Mouse (Mus musculus): ENCODE data around the gene Cntnap4.

Gene Cntnap4

GRCm38 (mm10) chr8:112569471-112570141, at the start of gene Cntnap4:
TSS of gene Cntnap4 (plus strand) at chr8:112570043.
- no peak for DNase-seq (ENCODE audit: low read depth)

- no peak for DNase-seq (ENCODE audit: low read depth)
Observed at GRCm38 (mm10) chr8:112557376-112557775, 12.5 kb upstream of the Cntnap4 start.

- DNase-seq (ENCODE audit: low read depth) = no peak
Observed at GRCm38 (mm10) chr8:112570541-112570940, 698 bp downstream of the Cntnap4 start.

- DNase-seq (ENCODE audit: low read depth) = no peak
Observed at GRCm38 (mm10) chr8:112571337-112571904, 1.6 kb downstream of the Cntnap4 start.

GRCm38 (mm10) chr8:112581473-112581872, 11.6 kb downstream of the Cntnap4 start:
- no peak for DNase-seq (ENCODE audit: low read depth)

GRCm38 (mm10) chr8:112583440-112583839, 13.6 kb downstream of the Cntnap4 start:
- DNase-seq (ENCODE audit: low read depth) = no peak

GRCm38 (mm10) chr8:112588357-112589051, 18.7 kb downstream of the Cntnap4 start:
- no peak for DNase-seq (ENCODE audit: low read depth)

- no peak for DNase-seq (ENCODE audit: low read depth)
Observed at GRCm38 (mm10) chr8:112589052-112589389, 19.2 kb downstream of the Cntnap4 start.

GRCm38 (mm10) chr8:112596023-112596776, 26.4 kb downstream of the Cntnap4 start:
- DNase-seq (ENCODE audit: low read depth) = no peak

GRCm38 (mm10) chr8:112599975-112600374, 30.1 kb downstream of the Cntnap4 start:
- no peak for DNase-seq (ENCODE audit: low read depth)

GRCm38 (mm10) chr8:112601150-112601549, 31.3 kb downstream of the Cntnap4 start:
- DNase-seq (ENCODE audit: low read depth) = no peak

GRCm38 (mm10) chr8:112610121-112610520, 40.3 kb downstream of the Cntnap4 start:
- DNase-seq (ENCODE audit: low read depth) = no peak

GRCm38 (mm10) chr8:112628791-112629190, 58.9 kb downstream of the Cntnap4 start:
- no peak for DNase-seq (ENCODE audit: low read depth)

GRCm38 (mm10) chr8:112652657-112653056, 82.8 kb downstream of the Cntnap4 start:
- DNase-seq (ENCODE audit: low read depth) = no peak

- no peak for DNase-seq (ENCODE audit: low read depth)
Observed at GRCm38 (mm10) chr8:112653276-112653675, 83.4 kb downstream of the Cntnap4 start.

GRCm38 (mm10) chr8:112653994-112654393, 84.2 kb downstream of the Cntnap4 start:
- DNase-seq (ENCODE audit: low read depth) = no peak

- no peak for DNase-seq (ENCODE audit: low read depth)
Observed at GRCm38 (mm10) chr8:112664067-112664466, 94.2 kb downstream of the Cntnap4 start.

- DNase-seq (ENCODE audit: low read depth) = no peak
Observed at GRCm38 (mm10) chr8:112674671-112675070, 104.8 kb downstream of the Cntnap4 start.

GRCm38 (mm10) chr8:112681757-112682156, 111.9 kb downstream of the Cntnap4 start:
- DNase-seq (ENCODE audit: low read depth) = no peak

- DNase-seq (ENCODE audit: low read depth) = no peak
Observed at GRCm38 (mm10) chr8:112695708-112696107, 125.9 kb downstream of the Cntnap4 start.

- no peak for DNase-seq (ENCODE audit: low read depth)
Observed at GRCm38 (mm10) chr8:112698141-112698540, 128.3 kb downstream of the Cntnap4 start.

GRCm38 (mm10) chr8:112716982-112717381, 147.1 kb downstream of the Cntnap4 start:
- DNase-seq (ENCODE audit: low read depth) = no peak

- no peak for DNase-seq (ENCODE audit: low read depth)
Observed at GRCm38 (mm10) chr8:112724918-112725317, 155.1 kb downstream of the Cntnap4 start.

All from induced T-regulatory cell, adult 2 months (primary cell).